Mouse (Mus musculus) erythroblast, embryonic 14.5 days (primary cell): ENCODE measurements around the gene Rbks.

Experiments used
- GATA1 ChIP-seq: IDR thresholded peaks from 2 replicates; pipeline ENCODE4 v1.6.1; 2012; ENCODE audit warnings: low read length, inconsistent platforms, mixed read lengths
- TAL1 ChIP-seq: IDR thresholded peaks from 3 replicates; pipeline ENCODE4 v1.6.1; 2012; ENCODE audit warnings: low read length, inconsistent platforms, mixed read lengths

DNA sequence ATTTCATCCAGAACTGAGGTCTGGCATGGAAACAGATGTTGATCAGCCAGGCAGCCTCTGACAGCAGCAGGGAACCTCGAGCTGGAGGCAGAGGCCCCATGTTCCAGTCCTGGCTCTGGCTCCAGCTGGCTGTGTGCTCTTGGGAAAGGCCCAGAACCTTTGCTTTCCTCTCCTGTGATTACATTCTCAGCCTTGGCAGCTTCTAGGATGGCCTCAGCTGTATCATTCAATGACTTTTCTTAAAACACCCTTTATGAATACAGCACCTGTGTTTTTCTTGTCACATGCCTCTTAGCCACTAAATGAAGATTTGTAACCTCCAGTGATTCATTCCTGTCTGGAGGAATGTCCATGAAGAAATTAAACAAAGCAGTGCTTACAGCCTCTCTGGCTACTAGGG, 31.3 kb downstream of the Rbks start:
- TF ChIP-seq GATA1 (no peak), TAL1 (no peak)
